Mouse (Mus musculus) frontal cortex, postnatal 14 days (tissue): ENCODE data around the gene Gm4969.
"Not testable (repeated sequence)": the region's sequence is repeated elsewhere in the genome, so short reads cannot be mapped to it uniquely, and the experiment has no call there.

Source experiments
- DNase-seq, 2 experiments: peaks; one replicate each; pipeline ENCODE4 v3.0.0; 2022; ENCODE audit warnings: low spot score in 2 of 2

Gene Gm4969

DNA sequence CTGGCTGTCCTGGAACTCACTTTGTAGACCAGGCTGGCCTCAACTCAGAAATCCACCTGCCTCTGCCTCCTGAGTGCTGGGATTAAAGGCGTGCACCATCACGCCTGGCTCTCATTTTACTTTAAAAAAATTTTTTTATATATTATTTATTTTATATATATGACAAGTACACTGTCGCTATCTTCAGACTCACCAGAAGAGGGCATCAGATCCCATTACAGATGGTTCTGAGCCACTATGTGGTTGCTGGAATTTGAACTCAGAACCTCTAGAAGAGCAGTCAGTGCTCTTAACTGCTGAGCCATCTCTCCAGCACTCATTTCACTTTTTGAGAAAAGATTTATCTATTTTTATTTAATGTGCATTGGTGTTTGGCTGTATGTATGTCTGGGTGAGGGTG is 47.1 kb downstream of the Gm4969 start:
- not testable (repeated sequence) for DNase-seq

DNA sequence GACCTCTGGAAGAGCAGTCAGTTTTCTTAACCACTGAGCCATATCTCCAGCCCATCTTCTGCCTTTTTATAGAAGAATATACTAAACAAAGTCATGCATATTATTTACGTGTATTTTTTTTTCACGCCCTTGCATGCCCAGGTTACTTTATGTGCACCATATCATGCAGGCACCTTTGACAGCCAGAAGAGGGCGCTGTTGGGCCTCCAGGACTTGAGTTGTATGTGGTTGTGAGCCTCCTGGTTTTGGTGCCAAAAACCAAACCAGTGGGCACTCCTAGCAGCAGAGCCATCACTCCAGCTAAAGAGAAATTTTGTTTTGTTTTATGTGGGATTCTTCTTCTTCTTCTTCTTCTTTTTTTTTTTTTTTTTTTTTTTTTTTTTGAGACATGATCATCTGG is 48.7 kb downstream of the Gm4969 start:
- no peak for DNase-seq

DNA sequence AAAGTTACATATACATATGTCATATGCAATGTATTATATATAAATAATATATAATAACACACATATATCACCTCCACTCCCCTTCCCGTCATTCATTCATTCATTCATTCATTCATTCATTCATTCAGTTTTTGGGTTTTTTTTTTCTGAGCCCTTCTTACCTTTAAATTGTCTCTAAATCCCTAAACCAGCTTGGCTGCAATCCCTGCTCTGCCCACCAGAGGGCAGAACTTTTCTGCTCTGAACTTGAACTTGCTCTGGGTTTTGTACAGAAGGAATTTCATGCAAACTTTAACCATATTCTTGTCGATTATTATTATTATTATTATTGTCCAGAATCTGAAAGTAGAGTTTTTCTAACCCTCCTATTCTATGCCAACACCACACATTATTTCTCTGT is 49.5 kb downstream of the Gm4969 start:
- peak in 1 of 2 experiments; percentile 72 for DNase-seq

DNA sequence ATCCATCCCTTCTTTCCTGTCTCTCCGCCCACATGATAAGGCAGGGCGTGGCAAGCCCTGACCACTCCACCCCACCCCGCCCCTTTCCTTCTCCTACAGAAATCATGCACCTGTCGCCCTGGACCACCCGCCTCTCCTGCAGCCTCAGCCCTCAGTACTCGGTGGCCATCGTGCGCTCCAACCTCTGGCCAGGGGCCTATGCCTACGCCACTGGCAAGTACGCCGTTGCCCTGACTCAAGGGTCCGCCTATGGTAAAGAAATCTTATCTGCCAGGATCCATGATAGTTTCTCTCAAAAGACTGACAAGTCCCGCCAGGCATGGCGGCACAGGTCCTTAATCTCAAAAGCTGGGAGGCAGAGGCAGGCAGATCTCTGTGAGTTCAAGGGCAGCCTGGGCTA is 50.2 kb downstream of the Gm4969 start:
- DNase-seq = no peak

GRCm38 (mm10) chr7:19067063-19067462 is 51.1 kb downstream of the Gm4969 start:
- no peak for DNase-seq

DNA sequence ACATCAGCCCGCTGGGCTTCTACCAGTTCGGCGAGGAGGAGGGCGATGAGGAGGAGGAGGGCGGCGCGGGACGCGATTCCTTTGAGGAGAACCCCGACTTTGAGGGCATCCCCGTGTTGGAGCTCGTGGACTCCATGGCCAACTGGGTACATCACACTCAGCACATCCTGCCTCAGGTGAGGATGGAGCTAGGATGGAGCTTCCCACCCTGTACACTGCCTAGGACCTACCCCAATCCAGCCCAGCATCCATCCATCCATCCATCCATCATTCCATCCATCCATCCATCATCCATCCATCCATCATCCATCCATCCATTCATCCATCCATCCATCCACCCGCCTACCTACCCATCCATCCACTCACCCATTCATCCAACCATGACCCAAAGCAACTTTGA is 52.3 kb downstream of the Gm4969 start:
- DNase-seq = no peak

GRCm38 (mm10) chr7:19057405-19057804 is 60.8 kb downstream of the Gm4969 start:
- DNase-seq = no peak

DNA sequence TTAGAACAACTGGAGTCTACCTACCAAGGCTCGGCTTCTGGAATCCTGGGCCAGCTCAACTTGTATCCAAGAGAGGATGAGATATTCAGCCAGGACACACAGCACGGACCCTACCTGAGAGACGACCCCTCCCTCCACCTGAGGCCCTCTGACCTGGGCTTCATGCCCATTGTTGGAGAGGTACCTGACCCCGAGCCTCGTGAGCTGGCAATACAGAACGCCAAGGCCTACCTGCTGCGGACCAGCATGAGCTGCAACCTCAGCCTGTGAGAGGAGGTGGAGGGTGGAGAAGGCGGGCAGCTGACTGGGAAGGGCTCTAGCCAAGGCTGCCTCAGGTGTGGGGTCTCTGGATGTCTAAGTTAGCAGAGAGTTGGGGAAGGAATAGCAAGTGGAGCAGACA is 63.1 kb downstream of the Gm4969 start:
- no peak for DNase-seq

DNA sequence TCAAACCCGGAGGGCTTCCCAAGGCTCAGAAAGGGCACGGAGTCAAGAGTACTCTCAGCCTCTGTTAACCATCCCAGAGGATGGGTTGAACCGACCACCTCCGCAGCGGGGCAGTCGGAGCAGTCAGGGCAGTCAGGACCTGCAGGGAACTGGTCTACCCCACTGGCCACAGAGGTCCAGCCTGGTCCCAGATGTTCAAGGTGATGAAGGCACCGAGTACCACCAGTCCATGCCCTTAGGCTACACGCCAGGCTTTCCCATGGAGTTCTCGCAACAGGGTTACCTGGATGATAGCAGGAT is 63.4 kb downstream of the Gm4969 start:
- no peak for DNase-seq

GRCm38 (mm10) chr7:19054047-19054776 is 64.0 kb downstream of the Gm4969 start, which contains the start of gene Rsph6a:
Gene Rsph6a, plus strand, starts transcription at chr7:19054690.
- peak in 1 of 2 experiments; percentile 42 for DNase-seq

- no peak for DNase-seq
Observed at GRCm38 (mm10) chr7:19053136-19053532, 65.0 kb downstream of the Gm4969 start.

DNA sequence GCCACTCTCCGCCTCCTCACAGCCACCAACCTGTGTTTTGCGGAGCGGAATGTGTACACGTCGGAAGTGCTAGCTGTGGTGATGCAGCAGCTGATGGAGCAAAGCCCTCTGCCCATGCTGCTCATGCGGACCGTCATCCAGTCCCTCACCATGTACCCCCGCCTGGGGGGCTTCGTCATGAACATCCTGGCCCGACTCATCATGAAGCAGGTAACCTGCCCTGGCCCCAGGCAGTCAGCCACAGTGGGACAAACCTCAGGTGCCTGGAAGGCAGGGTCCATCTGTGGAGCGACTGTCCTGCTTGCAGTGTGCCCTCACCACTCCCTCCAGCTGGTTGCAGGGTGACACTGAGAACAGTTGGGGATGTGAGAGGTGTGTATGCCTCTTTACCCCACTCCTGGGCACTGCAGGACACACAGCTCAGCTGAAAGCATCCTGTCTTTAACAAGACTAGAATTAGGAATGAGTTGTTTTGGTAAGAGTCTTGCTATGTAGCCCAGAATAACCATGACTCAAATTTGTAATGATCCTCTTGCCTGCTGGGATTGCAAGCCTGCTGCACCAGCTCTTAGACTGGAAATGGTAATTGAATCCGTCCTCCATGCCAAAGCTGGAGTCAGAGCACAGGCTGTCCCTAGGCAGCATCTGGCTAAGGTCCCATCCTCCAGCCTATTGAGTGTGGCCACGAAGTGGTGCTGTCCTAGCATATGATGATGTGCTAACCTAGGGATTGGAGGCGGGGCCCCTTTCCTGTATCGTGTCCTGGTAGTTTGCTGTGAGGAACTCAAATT is 65.6 kb downstream of the Gm4969 start:
- peak in 1 of 2 experiments; percentile 33 for DNase-seq

- no peak for DNase-seq
Observed at GRCm38 (mm10) chr7:19051161-19051560, 67.0 kb downstream of the Gm4969 start.

DNA sequence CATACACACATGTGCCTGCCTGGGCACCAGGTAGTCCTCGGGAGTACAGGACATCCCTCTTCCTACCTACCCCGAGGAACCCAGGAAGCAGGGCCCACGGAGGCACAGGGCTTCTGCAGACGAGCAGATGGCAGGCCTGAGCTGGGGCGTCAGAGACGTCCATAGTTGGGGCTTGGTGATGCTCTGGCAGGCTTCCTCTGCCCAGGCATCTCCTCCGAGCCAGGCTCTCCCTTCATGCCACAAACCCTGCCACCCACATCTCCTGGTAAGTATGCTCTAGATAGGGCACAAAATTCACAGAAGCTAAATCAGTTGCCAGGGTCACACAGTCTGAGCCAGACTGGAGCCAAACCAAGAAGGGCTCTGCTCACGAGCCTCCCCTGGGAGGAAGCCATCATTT is 68.0 kb downstream of the Gm4969 start:
- DNase-seq = no peak

DNA sequence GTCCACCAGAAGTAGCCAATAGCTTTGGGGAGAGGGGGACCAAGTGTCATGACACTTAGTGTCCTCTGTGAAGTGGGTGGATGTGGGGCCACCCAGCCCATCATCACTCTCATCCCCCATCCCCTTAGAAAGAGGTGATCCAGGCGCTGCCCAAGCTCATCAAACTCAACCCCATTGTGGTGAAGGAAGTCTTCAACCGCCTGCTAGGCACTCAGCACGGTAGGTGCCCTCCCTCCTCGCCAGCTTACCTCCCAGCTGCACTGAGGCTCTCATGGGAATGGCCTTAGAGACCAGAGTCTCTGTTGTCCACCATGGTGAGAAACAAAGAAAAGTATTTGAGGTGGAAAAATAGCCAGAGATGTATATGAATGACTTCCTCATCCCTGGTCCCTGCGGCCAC is 68.9 kb downstream of the Gm4969 start:
- no peak for DNase-seq
